Mouse (Mus musculus) heart, adult 2 months (tissue): ENCODE results near the gene Sec22b. TPM values are rescaled to one million over a fixed set of nuclear protein-coding genes. Genes with fewer than 3 reads are reported as not detected.

Source experiments
- DNase-seq, 2 experiments: peaks; one replicate each; pipeline ENCODE4 v3.0.0; 2021
- H3K27ac ChIP-seq: fragments of 200-600 bp; 2 replicates; pipeline ENCODE4 v1.8.1; 2022
- H3K27me3 ChIP-seq: fragments of 200-500 bp; 2 replicates; pipeline ENCODE4 v1.6.1; 2012; ENCODE audit warnings: mild to moderate bottlenecking, low read length, inconsistent platforms, mixed read lengths; ENCODE audit not compliant: control insufficient read depth, insufficient read depth
- H3K36me3 ChIP-seq: fragments of 200-500 bp; 2 replicates; pipeline ENCODE4 v1.6.1; 2012; ENCODE audit warnings: low read length, inconsistent platforms; ENCODE audit not compliant: control insufficient read depth, insufficient read depth
- H3K4me1 ChIP-seq: fragments of 200-500 bp; 2 replicates; pipeline ENCODE4 v1.6.1; 2011; ENCODE audit warnings: low read length; ENCODE audit not compliant: control insufficient read depth, insufficient read depth
- H3K4me3 ChIP-seq: fragments of 200-600 bp; 2 replicates; pipeline ENCODE4 v1.8.1; 2022
- H3K79me2 ChIP-seq: fragments of 200-500 bp; replicated peaks from 2 replicates; pipeline ENCODE4 v1.6.1; 2012; ENCODE audit warnings: mild to moderate bottlenecking, inconsistent platforms, low read length, moderate library complexity, mixed read lengths; ENCODE audit not compliant: control insufficient read depth, insufficient read depth
- H3K9ac ChIP-seq: fragments of 200-500 bp; 2 replicates; pipeline ENCODE4 v1.6.1; 2012; ENCODE audit warnings: low read depth, mild to moderate bottlenecking, control low read depth, inconsistent platforms, low read length, mixed read lengths
- CTCF ChIP-seq: fragments of 200-600 bp; IDR thresholded peaks from 2 replicates; pipeline ENCODE4 v1.8.1; 2022; ENCODE audit warnings: antibody characterized with exemption, mild to moderate bottlenecking, moderate library complexity
- EP300 ChIP-seq: fragments of 200-500 bp; IDR thresholded peaks from 2 replicates; pipeline ENCODE4 v1.6.1; 2011; ENCODE audit warnings: low read depth, low read length, control low read depth; ENCODE audit not compliant: insufficient read depth
- POLR2A ChIP-seq: fragments of 200-500 bp; IDR thresholded peaks from 2 replicates; pipeline ENCODE4 v1.6.1; 2011; ENCODE audit warnings: mild to moderate bottlenecking, low read depth, low read length, control low read depth; ENCODE audit not compliant: insufficient read depth
- WGBS: fragments of 180-500 bp; shearing (Covaris S2); methylation state at CpG from one replicate; pipeline ENCODE4 v1.1.7; 2018; 5-methylcytosine and 5-hydroxymethylcytosine counted together
- intact Hi-C: fragments of 180-260 bp; cut with DNase I; formaldehyde crosslinking; loops from one replicate; pipeline ENCODE4 v1.15.1; 2025
- long read RNA-seq: library from polyadenylated mRNA; stranded (forward); transcript quantifications from one replicate; pipeline ENCODE4 v2.0.0, GENCODE M21; 2021
- polyA plus RNA-seq: library from polyadenylated mRNA; depleted of rRNA; stranded (reverse); fragments of >200 nt; gene quantifications from 2 replicates; pipeline ENCODE4 v1.2.3, GENCODE M21; 2012; rRNA removed
- total RNA-seq, 2 experiments: library from RNA; stranded (reverse); gene quantifications; 2 replicates each; pipeline ENCODE4 v1.2.3; 2021

The Sec22b gene
- 10 to 100 TPM; 44.9 to 51.8 TPM for total RNA-seq
- polyA plus RNA-seq, result 17.6 and 36.3 TPM in 2 replicates
- long read RNA-seq, transcript Sec22b-201 (5 exons, 2,810 nt), result major isoform, 48 of 54 reads
- long read RNA-seq, partial matches to known transcripts, result 0 of 54 reads
- long read RNA-seq, other reads (novel, unspliced or antisense), result 6 of 54 reads

GRCm38 (mm10) chr3:97900516-97901490 lies at the start of gene Sec22b:
TSS of gene Sec22b (plus strand) at chr3:97901190.
- Histone ChIP-seq H3K4me3 (peak within 1 kb of the TSS; percentile 93), H3K27ac (peak within 1 kb of the TSS; percentile 92), H3K27me3 (no peaks in the 10 kb centered on the region), H3K9ac (peak within 1 kb of the TSS; percentile 100), H3K4me1 (peaks cover 6% of the 10 kb centered on the region), H3K79me2 (peaks cover 5% of the 10 kb centered on the region), H3K36me3 (peaks cover 4% of the 10 kb centered on the region)
- TF ChIP-seq POLR2A, result peak; percentile 94
- TF ChIP-seq EP300, result 0 out of 2 replicates have a peak, but pooled peaks have one; percentile 35
- no peak for TF ChIP-seq CTCF
- 5% methylated on average over 41 of the region's 41 CpGs for WGBS
- intact Hi-C loops, result no loop called here
- peak; percentile 91 for DNase-seq

DNA sequence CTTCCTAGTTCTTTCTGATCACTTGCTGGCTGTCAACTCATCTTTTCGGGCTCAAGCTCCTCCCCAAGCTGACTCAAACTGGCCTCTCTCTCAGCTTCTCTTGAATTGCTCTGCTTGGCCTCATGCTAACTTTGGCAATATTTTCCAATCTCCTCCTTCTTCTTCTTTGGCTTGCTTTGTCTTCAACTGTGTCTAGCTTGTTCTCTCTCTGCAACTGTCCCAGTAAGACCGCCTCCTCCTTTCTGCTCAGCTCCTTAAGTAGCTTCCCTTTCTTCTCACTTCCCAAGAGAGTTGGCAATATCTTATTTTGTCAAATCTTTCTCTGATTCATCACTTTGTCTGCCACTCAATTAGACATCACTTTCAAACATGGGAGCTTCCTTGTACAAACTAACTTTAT lies 49.2 kb upstream of the Sec22b start:
- no peak for TF ChIP-seq CTCF
- no peak for TF ChIP-seq EP300
- TF ChIP-seq POLR2A, result no peak
- 73% methylated on average over 2 of the region's 2 CpGs for WGBS

GRCm38 (mm10) chr3:97854575-97855384 lies 46.2 kb upstream of the Sec22b start:
- 67% methylated on average over 9 of the region's 9 CpGs for WGBS
- H3K27me3 ChIP-seq, result no peaks in the 10 kb centered on the region
- intact Hi-C loops, result no loop called here
- H3K27ac ChIP-seq, result no peak overlapping the region
- TF ChIP-seq POLR2A (no peak), CTCF (no peak), EP300 (no peak)
- H3K36me3 ChIP-seq, result no peaks in the 10 kb centered on the region; the same call in 1 of the 2 replicates
- no peak for DNase-seq
- H3K4me1 ChIP-seq, result no peaks in the 10 kb centered on the region
- H3K79me2 ChIP-seq, result 0 out of 2 replicates have a peak, but pooled peaks cover 2% of the 10 kb centered on the region
- no peak overlapping the region for H3K9ac ChIP-seq
- H3K4me3 ChIP-seq, result no peak overlapping the region

More for the DNA sequence above, 49.2 kb upstream of the Sec22b start:
- intact Hi-C loops, result no loop called here
- H3K4me1 ChIP-seq, result no peaks in the 10 kb centered on the region
- DNase-seq, result no peak
- no peak overlapping the region for H3K27ac ChIP-seq
- no peaks in the 10 kb centered on the region for H3K36me3 ChIP-seq
- H3K9ac ChIP-seq, result no peak overlapping the region
- H3K4me3 ChIP-seq, result no peak overlapping the region
- no peaks in the 10 kb centered on the region for H3K27me3 ChIP-seq
- no peaks in the 10 kb centered on the region for H3K79me2 ChIP-seq

- H3K4me3 ChIP-seq, result no peak overlapping the region
- intact Hi-C loops, result no loop called here
- no peaks in the 10 kb centered on the region; the same call in 1 of the 2 replicates for H3K36me3 ChIP-seq
- no peaks in the 10 kb centered on the region for H3K27me3 ChIP-seq
- WGBS, result 29% methylated on average over 1 of the region's 1 CpGs
- no peak for TF ChIP-seq EP300
- TF ChIP-seq POLR2A, result no peak
- H3K27ac ChIP-seq, result no peak overlapping the region
- no peak overlapping the region for H3K9ac ChIP-seq
- DNase-seq, result no peak
- H3K4me1 ChIP-seq, result no peaks in the 10 kb centered on the region
- 0 out of 2 replicates have a peak, but pooled peaks cover 2% of the 10 kb centered on the region for H3K79me2 ChIP-seq
Measured at GRCm38 (mm10) chr3:97859400-97859799, 41.6 kb upstream of the Sec22b start.

DNA sequence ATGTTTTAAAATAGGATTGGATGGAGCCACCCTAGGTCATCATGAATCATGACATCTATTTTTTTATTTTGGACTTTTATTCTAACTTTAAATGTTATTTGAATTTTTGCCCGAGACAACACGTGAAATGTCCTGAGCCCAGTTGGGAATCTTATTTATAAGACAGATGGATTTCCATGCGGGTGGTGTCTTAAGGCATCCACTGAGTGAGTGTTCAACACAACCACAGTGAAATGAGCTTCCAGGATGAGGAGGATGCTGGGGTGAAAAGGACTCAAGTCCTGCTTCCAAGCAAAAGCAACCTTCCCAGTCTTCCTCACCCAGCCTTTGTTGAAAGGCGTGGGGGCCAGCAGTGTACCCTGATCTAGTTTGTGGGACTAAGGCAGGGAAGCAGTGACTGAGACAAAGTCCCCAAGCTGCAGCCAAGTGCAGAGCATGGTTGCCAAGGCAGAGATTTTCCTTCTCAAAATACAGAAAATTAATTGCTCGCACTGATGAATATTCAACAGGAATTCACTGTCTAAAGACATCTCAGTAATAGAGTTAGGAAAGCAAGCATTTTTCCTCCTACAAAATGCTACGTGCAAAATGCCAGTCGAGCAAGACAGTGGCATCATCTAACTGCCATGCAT lies 40.1 kb upstream of the Sec22b start:
- intact Hi-C loops, result no loop called here

More for the DNA sequence above, 40.1 kb upstream of the Sec22b start:
- Histone ChIP-seq H3K36me3 (peaks cover 2% of the 10 kb centered on the region), H3K27ac (no peak overlapping the region), H3K9ac (no peak overlapping the region), H3K4me3 (no peak overlapping the region), H3K79me2 (0 out of 2 replicates have a peak, but pooled peaks cover 2% of the 10 kb centered on the region), H3K27me3 (no peaks in the 10 kb centered on the region), H3K4me1 (no peaks in the 10 kb centered on the region)
- TF ChIP-seq POLR2A (no peak), CTCF (no peak), EP300 (no peak)
- DNase-seq, result no peak
- 78% methylated on average over 7 of the region's 7 CpGs for WGBS
